Mouse (Mus musculus) G1E (cell line): ENCODE measurements around the gene Eef1akmt4.

Experiments
- CTCF ChIP-seq: IDR thresholded peaks from 2 replicates; pipeline ENCODE4 v1.5.1; 2012; ENCODE audit warnings: low read depth, low read length, inconsistent platforms, mixed read lengths
- GATA1 ChIP-seq: IDR thresholded peaks from 2 replicates; pipeline ENCODE4 v1.6.1; 2012; ENCODE audit warnings: borderline replicate concordance, low read length, inconsistent platforms, mixed read lengths
- TAL1 ChIP-seq: conservative IDR thresholded peaks from 2 replicates; pipeline ENCODE4 v1.6.1; 2012; ENCODE audit warnings: low read depth, low read length, inconsistent platforms, mixed read lengths

GRCm38 (mm10) chr16:20595060-20595673 lies 16.2 kb upstream of the Eef1akmt4 start:
- TF ChIP-seq CTCF (no peak), TAL1 (peak; percentile 97), GATA1 (no peak)
